Mouse (Mus musculus): Measurements from ENCODE around the gene Ncoa7. TPM values are rescaled to one million over a fixed set of nuclear protein-coding genes. Genes with fewer than 3 reads are reported as not detected.

Ncoa7 gene
- polyA plus RNA-seq, 2 experiments: 7.6 to 9.0 TPM

- H3K27me3 ChIP-seq (ENCODE audit: control insufficient read depth, insufficient read depth, low read length): no peaks in the 10 kb centered on the region
- WGBS: 80% methylated on average over 5 of the region's 5 CpGs
- no peaks in the 10 kb centered on the region for H3K9me3 ChIP-seq (ENCODE audit: control insufficient read depth, low read length)
- TF ChIP-seq POLR2A (IDR thresholded peaks at IDR 0.05; ENCODE audit: borderline replicate concordance, extremely low read depth, insufficient read depth, insufficient read length): no peak
- H3K9ac ChIP-seq (ENCODE audit: low read depth, low read length, severe bottlenecking): no peak overlapping the region
- no peaks in the 10 kb centered on the region for H3K36me3 ChIP-seq (ENCODE audit: control insufficient read depth, insufficient read depth, low read length)
- ATAC-seq (ENCODE audit: low FRiP score, low read depth) (no peak), DNase-seq (ENCODE audit: low spot score) (no peak)
- no peak overlapping the region for H3K27ac ChIP-seq (replicated peaks; ENCODE audit: low read depth, low read length)
- no peak overlapping the region for H3K4me2 ChIP-seq (replicated peaks; ENCODE audit: low read depth, low read length, severe bottlenecking)
- no peak overlapping the region for H3K4me3 ChIP-seq (replicated peaks; ENCODE audit: low read length)
- peaks cover under 1% of the 10 kb centered on the region; the same call in 1 of the 2 replicates for H3K4me1 ChIP-seq (ENCODE audit: control insufficient read depth, insufficient read depth, low read length)
These were observed 6.5 kb downstream of the Ncoa7 start for GRCm38 (mm10) chr10:30796469-30797261.

- Histone ChIP-seq H3K27me3 (ENCODE audit: control insufficient read depth, insufficient read depth, low read length) (no peaks in the 10 kb centered on the region), H3K4me3 (replicated peaks; ENCODE audit: low read length) (no peak overlapping the region), H3K27ac (replicated peaks; ENCODE audit: low read depth, low read length) (no peak overlapping the region), H3K9me3 (ENCODE audit: control insufficient read depth, low read length) (no peaks in the 10 kb centered on the region), H3K4me2 (replicated peaks; ENCODE audit: low read depth, low read length, severe bottlenecking) (no peak overlapping the region), H3K4me1 (ENCODE audit: control insufficient read depth, insufficient read depth, low read length) (no peaks in the 10 kb centered on the region), H3K36me3 (ENCODE audit: control insufficient read depth, insufficient read depth, low read length) (no peaks in the 10 kb centered on the region), H3K9ac (ENCODE audit: low read depth, low read length, severe bottlenecking) (no peak overlapping the region)
- 80% methylated on average over 3 of the region's 3 CpGs for WGBS
- DNase-seq (ENCODE audit: low spot score) (no peak), ATAC-seq (ENCODE audit: low FRiP score, low read depth) (no peak)
- no peak for TF ChIP-seq POLR2A (IDR thresholded peaks at IDR 0.05; ENCODE audit: borderline replicate concordance, extremely low read depth, insufficient read depth, insufficient read length)
These were observed 12.1 kb downstream of the Ncoa7 start for GRCm38 (mm10) chr10:30791016-30791415.

- WGBS: 96% methylated on average over 5 of the region's 5 CpGs
- Histone ChIP-seq H3K4me1 (ENCODE audit: control insufficient read depth, insufficient read depth, low read length) (no peaks in the 10 kb centered on the region), H3K9ac (ENCODE audit: low read depth, low read length, severe bottlenecking) (no peak overlapping the region), H3K36me3 (ENCODE audit: control insufficient read depth, insufficient read depth, low read length) (no peaks in the 10 kb centered on the region), H3K4me3 (replicated peaks; ENCODE audit: low read length) (no peak overlapping the region), H3K9me3 (ENCODE audit: control insufficient read depth, low read length) (no peaks in the 10 kb centered on the region), H3K27me3 (ENCODE audit: control insufficient read depth, insufficient read depth, low read length) (no peaks in the 10 kb centered on the region), H3K27ac (replicated peaks; ENCODE audit: low read depth, low read length) (no peak overlapping the region), H3K4me2 (replicated peaks; ENCODE audit: low read depth, low read length, severe bottlenecking) (no peak overlapping the region)
- no peak for DNase-seq (ENCODE audit: low spot score)
- TF ChIP-seq POLR2A (IDR thresholded peaks at IDR 0.05; ENCODE audit: borderline replicate concordance, extremely low read depth, insufficient read depth, insufficient read length): no peak
- ATAC-seq (ENCODE audit: low FRiP score, low read depth): no peak
These were observed 13.6 kb downstream of the Ncoa7 start for GRCm38 (mm10) chr10:30789521-30789920.

GRCm38 (mm10) chr10:30788340-30788721, 14.8 kb downstream of the Ncoa7 start:
- Histone ChIP-seq H3K27me3 (ENCODE audit: control insufficient read depth, insufficient read depth, low read length) (no peaks in the 10 kb centered on the region), H3K4me1 (ENCODE audit: control insufficient read depth, insufficient read depth, low read length) (no peaks in the 10 kb centered on the region), H3K9me3 (ENCODE audit: control insufficient read depth, low read length) (no peaks in the 10 kb centered on the region), H3K36me3 (ENCODE audit: control insufficient read depth, insufficient read depth, low read length) (no peaks in the 10 kb centered on the region), H3K9ac (ENCODE audit: low read depth, low read length, severe bottlenecking) (no peak overlapping the region), H3K4me3 (replicated peaks; ENCODE audit: low read length) (no peak overlapping the region), H3K4me2 (replicated peaks; ENCODE audit: low read depth, low read length, severe bottlenecking) (no peak overlapping the region), H3K27ac (replicated peaks; ENCODE audit: low read depth, low read length) (no peak overlapping the region)
- 95% methylated on average over 1 of the region's 1 CpGs for WGBS
- no peak for DNase-seq (ENCODE audit: low spot score)
- ATAC-seq (ENCODE audit: low FRiP score, low read depth): no peak
- TF ChIP-seq POLR2A (IDR thresholded peaks at IDR 0.05; ENCODE audit: borderline replicate concordance, extremely low read depth, insufficient read depth, insufficient read length): no peak

- no peak for DNase-seq (ENCODE audit: low spot score)
- no peak overlapping the region for H3K27ac ChIP-seq (replicated peaks; ENCODE audit: low read depth, low read length)
- H3K27me3 ChIP-seq (ENCODE audit: control insufficient read depth, insufficient read depth, low read length): no peaks in the 10 kb centered on the region
- no peak overlapping the region for H3K9ac ChIP-seq (ENCODE audit: low read depth, low read length, severe bottlenecking)
- H3K36me3 ChIP-seq (ENCODE audit: control insufficient read depth, insufficient read depth, low read length): no peaks in the 10 kb centered on the region
- H3K4me1 ChIP-seq (ENCODE audit: control insufficient read depth, insufficient read depth, low read length): no peaks in the 10 kb centered on the region
- ATAC-seq (ENCODE audit: low FRiP score, low read depth): no peak
- H3K4me3 ChIP-seq (replicated peaks; ENCODE audit: low read length): no peak overlapping the region
- no peak for TF ChIP-seq POLR2A (IDR thresholded peaks at IDR 0.05; ENCODE audit: borderline replicate concordance, extremely low read depth, insufficient read depth, insufficient read length)
- WGBS: 92% methylated on average over 3 of the region's 3 CpGs
- H3K9me3 ChIP-seq (ENCODE audit: control insufficient read depth, low read length): no peaks in the 10 kb centered on the region
- H3K4me2 ChIP-seq (replicated peaks; ENCODE audit: low read depth, low read length, severe bottlenecking): no peak overlapping the region
These were observed 15.3 kb downstream of the Ncoa7 start for GRCm38 (mm10) chr10:30787684-30788339.
